Mouse (Mus musculus) CH12F3 (cell line): ENCODE measurements around the gene Ccdc91.

Source experiments
- in situ Hi-C: fragments of 300-500 bp; cut with MboI; formaldehyde crosslinking; loops from 2 replicates; pipeline ENCODE4 v1.14.3; 2020; ENCODE audit warnings: low sequenced_read_pairs

The Ccdc91 gene

GRCm38 (mm10) chr6:147475727-147476613 is at the start of gene Ccdc91:
Gene Ccdc91, plus strand, starts transcription at chr6:147475828.
- in situ Hi-C loops = loop anchor here (25.0 kb wide), 1 partner anchor 464 kb away; no protein-coding TSS in a partner anchor

- in situ Hi-C loops = no loop called here
Observed at GRCm38 (mm10) chr6:147426927-147427487, 48.6 kb upstream of the Ccdc91 start.

GRCm38 (mm10) chr6:147455775-147456174 is 19.9 kb upstream of the Ccdc91 start:
- in situ Hi-C loops = no loop called here

- in situ Hi-C loops = no loop called here
Observed at GRCm38 (mm10) chr6:147458637-147459301, 16.9 kb upstream of the Ccdc91 start.

- in situ Hi-C loops = no loop called here
Observed at GRCm38 (mm10) chr6:147470016-147470415, 5.6 kb upstream of the Ccdc91 start.

- in situ Hi-C loops = loop anchor here (25.0 kb wide), 1 partner anchor 469 kb away; no protein-coding TSS in a partner anchor
Observed at GRCm38 (mm10) chr6:147481141-147481540, 5.5 kb downstream of the Ccdc91 start.

- in situ Hi-C loops = loop anchor here (25.0 kb wide), 1 partner anchor 478 kb away; no protein-coding TSS in a partner anchor
Observed at GRCm38 (mm10) chr6:147490120-147490519, 14.5 kb downstream of the Ccdc91 start.

- in situ Hi-C loops = loop anchor here (25.0 kb wide), 1 partner anchor 480 kb away; no protein-coding TSS in a partner anchor
Observed at GRCm38 (mm10) chr6:147492551-147492950, 16.9 kb downstream of the Ccdc91 start.

- in situ Hi-C loops = no loop called here
Observed at GRCm38 (mm10) chr6:147501439-147501838, 25.8 kb downstream of the Ccdc91 start.

- in situ Hi-C loops = no loop called here
Observed at GRCm38 (mm10) chr6:147506074-147506473, 30.4 kb downstream of the Ccdc91 start.

GRCm38 (mm10) chr6:147506496-147506895 is 30.9 kb downstream of the Ccdc91 start:
- in situ Hi-C loops = no loop called here

GRCm38 (mm10) chr6:147507186-147507585 is 31.6 kb downstream of the Ccdc91 start:
- in situ Hi-C loops = no loop called here

GRCm38 (mm10) chr6:147510516-147510915 is 34.9 kb downstream of the Ccdc91 start:
- in situ Hi-C loops = no loop called here

- in situ Hi-C loops = no loop called here
Observed at GRCm38 (mm10) chr6:147517909-147518308, 42.3 kb downstream of the Ccdc91 start.

- in situ Hi-C loops = no loop called here
Observed at GRCm38 (mm10) chr6:147525236-147525635, 49.6 kb downstream of the Ccdc91 start.

- in situ Hi-C loops = no loop called here
Observed at GRCm38 (mm10) chr6:147534971-147535370, 59.3 kb downstream of the Ccdc91 start.

GRCm38 (mm10) chr6:147538236-147538635 is 62.6 kb downstream of the Ccdc91 start:
- in situ Hi-C loops = no loop called here

- in situ Hi-C loops = no loop called here
Observed at GRCm38 (mm10) chr6:147539056-147539600, 63.5 kb downstream of the Ccdc91 start.

GRCm38 (mm10) chr6:147540942-147541341 is 65.3 kb downstream of the Ccdc91 start:
- in situ Hi-C loops = no loop called here

- in situ Hi-C loops = no loop called here
Observed at GRCm38 (mm10) chr6:147555591-147555990, 80.0 kb downstream of the Ccdc91 start.

- in situ Hi-C loops = no loop called here
Observed at GRCm38 (mm10) chr6:147559316-147559715, 83.7 kb downstream of the Ccdc91 start.
